Mouse (Mus musculus) CD8-positive naive resting alpha-beta T cell, adult 57 days (primary cell): ENCODE data around the gene Rragb. TPM values are rescaled to one million over a fixed set of nuclear protein-coding genes. Genes with fewer than 3 reads are reported as not detected.

Experiments
- total RNA-seq: library from RNA; stranded (reverse); gene quantifications from one replicate; pipeline ENCODE4 v1.2.4, GENCODE M21; 2023

Gene Rragb
- 11.3 TPM for total RNA-seq

DNA sequence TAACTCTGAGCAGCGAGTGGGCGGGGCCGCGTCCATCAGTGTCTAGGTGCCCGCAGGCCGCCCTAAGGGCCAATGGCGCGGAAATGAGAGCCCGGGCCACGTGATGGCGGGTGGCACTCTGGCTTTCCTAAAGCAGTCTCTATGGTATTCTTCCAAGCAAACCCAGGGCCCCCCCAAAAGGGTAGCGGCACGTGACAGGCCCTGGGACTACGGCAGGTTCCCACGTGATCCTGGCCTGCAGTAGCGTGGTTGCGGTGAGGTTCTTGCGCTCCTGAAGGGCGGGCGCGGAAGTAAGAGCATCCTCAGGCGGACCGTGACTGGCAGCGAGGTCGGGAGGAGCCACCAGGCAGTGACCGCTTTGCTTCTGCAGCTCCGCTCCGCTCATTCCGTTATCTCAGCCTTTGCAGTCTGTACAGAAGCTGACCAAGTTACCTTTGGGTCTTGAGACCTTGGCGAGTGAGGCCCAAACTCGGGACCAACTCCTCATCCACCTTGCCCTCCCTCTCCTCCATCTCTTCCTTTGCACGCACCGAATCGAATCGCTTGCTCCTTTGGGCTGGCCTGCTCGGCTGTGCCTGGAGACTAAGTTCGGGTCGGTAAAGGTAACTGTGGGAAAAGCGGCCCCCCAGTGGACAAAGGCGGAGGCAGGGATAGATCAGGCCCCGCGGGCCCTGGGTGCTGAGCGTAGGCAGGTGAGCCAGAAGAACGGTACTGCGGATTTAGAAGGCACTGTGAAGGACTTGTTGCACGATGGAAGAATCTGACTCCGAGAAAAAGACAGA is at the start of gene Rragb:
TSS of gene Rragb (plus strand) at position 248 of the 782 bp plus-strand sequence.

GRCm38 (mm10) chrX:153118486-153118885 is 21.3 kb upstream of the Rragb start, which contains the start of gene Foxr2:
Gene Foxr2, plus strand, starts transcription at chrX:153118786.

Other genes starting within 250 kb of the Rragb start
- gene Usp51, start 133.5 kb upstream of the Rragb start, total RNA-seq: not detected
- not detected for gene Mageh1, start 102.4 kb upstream of the Rragb start, total RNA-seq
- not detected for gene Foxr2, start 21.2 kb upstream of the Rragb start, total RNA-seq
- gene Klf8, start 97.5 kb downstream of the Rragb start, total RNA-seq: 2.0 TPM